Mouse (Mus musculus): ENCODE measurements around the gene Zbtb7b.

- TF ChIP-seq CTCF (conservative IDR thresholded peaks at IDR 0.05 in 1 of 2, IDR thresholded peaks at IDR 0.05 in 1 of 2; ENCODE audit: low read depth in 2 of 2, low read length in 2 of 2) (no peak), UBTF (IDR thresholded peaks at IDR 0.05; ENCODE audit: low read depth, low read length) (no peak), POLR2AphosphoS2 (IDR thresholded peaks at IDR 0.05; ENCODE audit: low read depth, low read length) (no peak), KAT2A (IDR thresholded peaks at IDR 0.05; ENCODE audit: insufficient replicate concordance, low read length) (no peak), HCFC1 (IDR thresholded peaks at IDR 0.05; ENCODE audit: low read depth, low read length) (no peak), ZKSCAN1 (IDR thresholded peaks at IDR 0.05; ENCODE audit: borderline replicate concordance, low read depth, low read length) (no peak), MAX (IDR thresholded peaks at IDR 0.05; ENCODE audit: low read length) (no peak), ZC3H11A (IDR thresholded peaks at IDR 0.05; ENCODE audit: low read depth, low read length) (no peak), GABPA (IDR thresholded peaks at IDR 0.05; ENCODE audit: insufficient replicate concordance, low read depth, low read length) (no peak), USF1 (IDR thresholded peaks at IDR 0.05; ENCODE audit: low read depth, low read length) (no peak), ZNF384 (IDR thresholded peaks at IDR 0.05; ENCODE audit: low read depth, low read length) (no peak)
Measured at GRCm38 (mm10) chr3:89410864-89411263, 16.3 kb upstream of the Zbtb7b start.
